14 mouse cellular contexts compared by ENCODE assay signal in genomic region chr10:77468675-77469074, GRCm38 (mm10).
"Had no signal": no experiment of that assay in that cellular context is flagged by ENCODE, and none has a peak within 500 bp of the region (broad histone marks: within the 10 kb centered on the region; RNA-seq: fewer than 3 reads in every experiment).

No protein-coding gene starts in this region.

- H3K9ac ChIP-seq: limb, embryonic 12.5 days; liver, embryonic 14.5 days; midbrain, embryonic 12.5 days had no signal

- H3K4me1 ChIP-seq: limb, embryonic 12.5 days; midbrain, embryonic 12.5 days had no signal

- H3K27me3 ChIP-seq: limb, embryonic 12.5 days; midbrain, embryonic 12.5 days; stomach, embryonic 15.5 days had no signal

- H3K9me3 ChIP-seq: limb, embryonic 12.5 days; midbrain, embryonic 12.5 days; stomach, embryonic 15.5 days had no signal

- H3K27ac ChIP-seq: left cerebral cortex, adult 2 months; limb, embryonic 12.5 days; liver, embryonic 14.5 days; macrophage; midbrain, embryonic 12.5 days; stomach, embryonic 15.5 days had no signal

- DNase-seq: liver; lung, adult 2 months; lung, postnatal 10 days; right cerebral cortex, postnatal 14 days; thymus, adult 2 months; thymus, postnatal 25 days had no signal

- H3K36me3 ChIP-seq: limb, embryonic 12.5 days; midbrain, embryonic 12.5 days; stomach, embryonic 15.5 days had no signal

- H3K4me3 ChIP-seq: left cerebral cortex, adult 2 months; limb, embryonic 12.5 days; megakaryocyte, embryonic 14.5 days; midbrain, embryonic 12.5 days; stomach, embryonic 15.5 days had no signal

- ATAC-seq: midbrain, embryonic 16.5 days had no signal

- H3K4me2 ChIP-seq: limb, embryonic 12.5 days; midbrain, embryonic 12.5 days; stomach, embryonic 15.5 days had no signal
